Mouse (Mus musculus): ENCODE data around the gene Tmem30c. TPM values are rescaled to one million over a fixed set of nuclear protein-coding genes. Genes with fewer than 3 reads are reported as not detected.

Gene Tmem30c
- total and polyA plus RNA-seq, 2 experiments from 2014 or later = 0.44 to 0.49 TPM

- Histone ChIP-seq H3K9ac (replicated peaks; ENCODE audit: low read length, poor library complexity, severe bottlenecking) (no peak overlapping the region), H3K9me3 (ENCODE audit: low read length) (no peaks in the 10 kb centered on the region), H3K4me2 (ENCODE audit: low read depth, low read length, poor library complexity, severe bottlenecking) (no peak overlapping the region), H3K4me1 (ENCODE audit: insufficient read depth, low read length) (no peaks in the 10 kb centered on the region), H3K4me3 (ENCODE audit: low read depth, low read length) (no peak overlapping the region), H3K27ac (ENCODE audit: low read depth, low read length) (no peak overlapping the region), H3K27me3 (ENCODE audit: insufficient read depth, low read length) (no peaks in the 10 kb centered on the region), H3K36me3 (ENCODE audit: insufficient read depth, low read length) (no peaks in the 10 kb centered on the region)
- ATAC-seq (ENCODE audit: low FRiP score) (no peak), DNase-seq (ENCODE audit: low spot score) (peak; percentile 28)
- TF ChIP-seq CTCF (IDR thresholded peaks at IDR 0.05) = no peak
- 15% methylated on average over 1 of the region's 1 CpGs for WGBS
Measured at GRCm38 (mm10) chr16:57267068-57267467, 25.6 kb downstream of the Tmem30c start.

DNA sequence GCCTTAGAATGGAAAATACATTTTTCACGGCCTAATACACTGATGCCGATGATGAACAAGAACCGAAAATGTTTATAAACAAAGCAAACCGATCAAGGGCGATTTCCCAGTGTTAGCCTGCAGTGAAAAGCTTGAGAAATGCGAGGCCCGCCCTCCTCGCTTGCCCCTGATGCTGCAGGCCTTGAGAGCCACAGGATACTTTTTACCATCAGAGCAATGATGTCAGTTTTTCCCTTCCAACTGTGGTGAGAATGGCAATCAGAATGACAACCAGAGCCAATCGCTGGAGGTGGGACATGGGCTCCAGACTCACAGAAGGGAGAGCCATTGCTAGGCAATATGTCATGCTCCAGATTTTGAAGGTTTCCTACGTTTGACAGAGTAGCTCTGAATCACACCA lies 32.5 kb downstream of the Tmem30c start:
- Histone ChIP-seq H3K27me3 (ENCODE audit: insufficient read depth, low read length) (no peaks in the 10 kb centered on the region), H3K9me3 (ENCODE audit: low read length) (no peaks in the 10 kb centered on the region), H3K4me3 (ENCODE audit: low read depth, low read length) (no peak overlapping the region), H3K4me2 (ENCODE audit: low read depth, low read length, poor library complexity, severe bottlenecking) (no peak overlapping the region), H3K36me3 (ENCODE audit: insufficient read depth, low read length) (no peaks in the 10 kb centered on the region), H3K4me1 (ENCODE audit: insufficient read depth, low read length) (no peaks in the 10 kb centered on the region), H3K9ac (replicated peaks; ENCODE audit: low read length, poor library complexity, severe bottlenecking) (no peak overlapping the region), H3K27ac (ENCODE audit: low read depth, low read length) (no peak overlapping the region)
- TF ChIP-seq CTCF (IDR thresholded peaks at IDR 0.05) = no peak
- no peak for DNase-seq (ENCODE audit: low spot score)
- 81% methylated on average over 10 of the region's 10 CpGs for WGBS
- no peak for ATAC-seq (ENCODE audit: low FRiP score)

DNA sequence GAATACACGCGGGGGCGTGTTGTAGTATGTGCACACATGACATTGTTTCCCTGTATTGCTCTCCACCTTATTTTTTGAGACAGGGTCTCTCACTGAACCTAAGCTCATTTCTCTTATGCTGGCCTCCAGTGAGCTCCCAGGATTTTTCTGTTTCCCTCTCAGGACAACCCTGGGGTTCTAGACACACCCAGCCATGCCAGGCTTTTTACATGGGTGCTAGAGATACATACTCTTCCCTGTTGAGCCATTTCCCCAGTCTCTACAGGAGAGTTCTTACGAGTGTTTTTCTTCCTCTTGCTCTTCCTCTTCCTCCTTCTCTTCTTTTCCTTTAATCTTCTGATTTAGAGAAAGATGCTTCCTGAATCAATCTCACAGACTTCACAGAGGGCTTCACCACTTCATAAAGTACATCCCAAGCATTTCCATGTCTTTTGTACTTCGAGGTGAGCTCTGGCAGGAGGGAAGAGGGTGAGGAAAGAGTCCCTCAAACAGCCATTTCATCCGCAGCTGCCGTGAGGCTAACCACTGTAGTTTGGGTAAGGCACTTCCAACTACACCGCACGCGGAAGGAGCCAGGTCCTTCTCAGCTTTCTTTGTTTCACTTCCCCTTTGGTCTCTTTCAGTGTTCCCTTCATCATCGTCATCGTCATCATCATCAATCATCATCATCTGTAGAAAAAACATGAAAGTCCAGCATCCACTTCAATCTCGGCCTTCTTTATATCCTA lies 33.1 kb downstream of the Tmem30c start:
- no peak for TF ChIP-seq CTCF (IDR thresholded peaks at IDR 0.05)
- H3K9me3 ChIP-seq (ENCODE audit: low read length) = no peaks in the 10 kb centered on the region
- H3K36me3 ChIP-seq (ENCODE audit: insufficient read depth, low read length) = no peaks in the 10 kb centered on the region
- 90% methylated on average over 13 of the region's 13 CpGs for WGBS
- no peaks in the 10 kb centered on the region for H3K4me1 ChIP-seq (ENCODE audit: insufficient read depth, low read length)
- no peak overlapping the region for H3K4me2 ChIP-seq (ENCODE audit: low read depth, low read length, poor library complexity, severe bottlenecking)
- H3K27ac ChIP-seq (ENCODE audit: low read depth, low read length) = no peak overlapping the region
- no peak for ATAC-seq (ENCODE audit: low FRiP score)
- no peak overlapping the region for H3K4me3 ChIP-seq (ENCODE audit: low read depth, low read length)
- H3K9ac ChIP-seq (replicated peaks; ENCODE audit: low read length, poor library complexity, severe bottlenecking) = no peak overlapping the region
- no peaks in the 10 kb centered on the region for H3K27me3 ChIP-seq (ENCODE audit: insufficient read depth, low read length)
- no peak for DNase-seq (ENCODE audit: low spot score)

DNA sequence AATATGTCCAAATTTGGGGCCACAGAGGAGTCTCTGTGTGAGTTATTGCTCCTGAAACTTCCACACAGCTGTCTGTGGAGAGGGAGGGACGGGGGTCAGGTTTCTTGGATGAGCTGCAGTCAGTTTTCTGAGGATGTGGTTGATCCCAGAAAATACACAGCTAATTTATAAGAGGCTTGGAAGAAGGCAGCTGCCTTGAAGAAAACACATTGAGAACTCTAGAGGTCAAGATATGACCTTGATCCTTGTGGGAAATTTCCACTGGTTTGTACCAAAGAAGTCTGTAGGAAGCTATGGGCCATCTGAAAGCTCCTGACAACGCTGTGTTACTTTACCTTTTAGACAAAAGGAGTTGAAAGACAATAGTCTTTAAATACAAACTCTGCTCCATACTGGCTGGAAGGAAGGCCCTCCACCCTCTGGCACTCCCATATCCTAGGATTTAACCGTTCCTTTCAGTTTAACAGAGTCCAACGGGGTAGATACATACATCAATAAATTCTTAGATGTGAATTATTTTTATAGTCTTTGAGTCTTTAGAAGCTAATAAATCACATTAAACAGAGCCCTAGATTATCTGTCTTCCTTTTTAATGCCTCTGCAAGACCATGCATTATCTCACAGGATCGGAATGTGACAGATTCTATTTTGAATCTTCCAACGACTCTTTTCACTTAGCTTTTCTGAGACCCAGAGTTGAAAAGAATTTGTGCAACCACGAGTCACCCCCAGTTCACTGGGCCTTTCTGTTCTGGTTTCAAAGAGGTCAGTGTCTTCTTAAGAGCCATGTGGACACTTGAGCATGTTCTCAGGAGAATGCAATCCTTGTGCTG lies 40.9 kb downstream of the Tmem30c start:
- no peak for DNase-seq (ENCODE audit: low spot score)
- no peak for ATAC-seq (ENCODE audit: low FRiP score)
- H3K27me3 ChIP-seq (ENCODE audit: insufficient read depth, low read length) = no peaks in the 10 kb centered on the region
- no peaks in the 10 kb centered on the region for H3K4me1 ChIP-seq (ENCODE audit: insufficient read depth, low read length)
- no peak overlapping the region for H3K4me2 ChIP-seq (ENCODE audit: low read depth, low read length, poor library complexity, severe bottlenecking)
- WGBS = 35% methylated on average over 7 of the region's 7 CpGs
- no peak overlapping the region for H3K4me3 ChIP-seq (ENCODE audit: low read depth, low read length)
- no peaks in the 10 kb centered on the region for H3K9me3 ChIP-seq (ENCODE audit: low read length)
- H3K27ac ChIP-seq (ENCODE audit: low read depth, low read length) = no peak overlapping the region
- no peaks in the 10 kb centered on the region for H3K36me3 ChIP-seq (ENCODE audit: insufficient read depth, low read length)
- no peak overlapping the region for H3K9ac ChIP-seq (replicated peaks; ENCODE audit: low read length, poor library complexity, severe bottlenecking)
- no peak for TF ChIP-seq CTCF (IDR thresholded peaks at IDR 0.05)

- H3K4me3 ChIP-seq (ENCODE audit: low read depth, low read length) = no peak overlapping the region
- H3K36me3 ChIP-seq (ENCODE audit: insufficient read depth, low read length) = no peaks in the 10 kb centered on the region
- no peak overlapping the region for H3K27ac ChIP-seq (ENCODE audit: low read depth, low read length)
- 86% methylated on average over 4 of the region's 4 CpGs for WGBS
- H3K27me3 ChIP-seq (ENCODE audit: insufficient read depth, low read length) = no peaks in the 10 kb centered on the region
- H3K4me2 ChIP-seq (ENCODE audit: low read depth, low read length, poor library complexity, severe bottlenecking) = no peak overlapping the region
- no peak for TF ChIP-seq CTCF (IDR thresholded peaks at IDR 0.05)
- H3K4me1 ChIP-seq (ENCODE audit: insufficient read depth, low read length) = no peaks in the 10 kb centered on the region
- no peak overlapping the region for H3K9ac ChIP-seq (replicated peaks; ENCODE audit: low read length, poor library complexity, severe bottlenecking)
- ATAC-seq (ENCODE audit: low FRiP score) = no peak
- no peak for DNase-seq (ENCODE audit: low spot score)
- H3K9me3 ChIP-seq (ENCODE audit: low read length) = no peaks in the 10 kb centered on the region
Measured at GRCm38 (mm10) chr16:57250991-57251390, 41.7 kb downstream of the Tmem30c start.

DNA sequence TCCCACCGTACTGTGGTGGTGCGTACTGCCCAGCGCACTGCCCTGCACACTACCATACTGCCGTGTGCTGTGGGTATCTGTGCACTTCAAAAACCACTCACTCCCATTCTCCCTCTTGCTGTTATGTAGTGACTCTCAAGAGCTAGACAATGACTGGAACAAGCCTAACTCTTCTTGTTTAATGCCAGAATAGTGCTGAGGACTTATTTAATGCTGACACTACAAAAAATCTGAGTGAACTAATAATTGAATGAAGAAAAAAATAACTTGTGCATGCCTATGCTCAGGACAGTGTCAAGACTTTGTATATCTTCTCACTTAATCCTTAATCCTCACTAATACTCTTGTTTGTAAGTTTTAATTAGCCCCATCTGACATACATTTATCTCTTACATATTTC lies 45.2 kb downstream of the Tmem30c start:
- H3K27ac ChIP-seq (ENCODE audit: low read depth, low read length) = no peak overlapping the region
- TF ChIP-seq CTCF (IDR thresholded peaks at IDR 0.05) = no peak
- no peak overlapping the region for H3K4me3 ChIP-seq (ENCODE audit: low read depth, low read length)
- no peaks in the 10 kb centered on the region for H3K27me3 ChIP-seq (ENCODE audit: insufficient read depth, low read length)
- DNase-seq (ENCODE audit: low spot score) (no peak), ATAC-seq (ENCODE audit: low FRiP score) (no peak)
- no peak overlapping the region for H3K4me2 ChIP-seq (ENCODE audit: low read depth, low read length, poor library complexity, severe bottlenecking)
- H3K9ac ChIP-seq (replicated peaks; ENCODE audit: low read length, poor library complexity, severe bottlenecking) = no peak overlapping the region
- no peaks in the 10 kb centered on the region for H3K4me1 ChIP-seq (ENCODE audit: insufficient read depth, low read length)
- WGBS = 86% methylated on average over 4 of the region's 4 CpGs
- H3K9me3 ChIP-seq (ENCODE audit: low read length) = no peaks in the 10 kb centered on the region
- H3K36me3 ChIP-seq (ENCODE audit: insufficient read depth, low read length) = no peaks in the 10 kb centered on the region
